Mouse (Mus musculus) 416B (cell line): ENCODE measurements around the gene Plpp4.

Experiments
- DNase-seq: peaks from one replicate; pipeline ENCODE4 v3.0.0; 2011; ENCODE audit warnings: low read depth

The Plpp4 gene

GRCm38 (mm10) chr7:129301622-129302021, 44.8 kb downstream of the Plpp4 start:
- DNase-seq = no peak

GRCm38 (mm10) chr7:129303356-129303755, 46.5 kb downstream of the Plpp4 start:
- no peak for DNase-seq

DNA sequence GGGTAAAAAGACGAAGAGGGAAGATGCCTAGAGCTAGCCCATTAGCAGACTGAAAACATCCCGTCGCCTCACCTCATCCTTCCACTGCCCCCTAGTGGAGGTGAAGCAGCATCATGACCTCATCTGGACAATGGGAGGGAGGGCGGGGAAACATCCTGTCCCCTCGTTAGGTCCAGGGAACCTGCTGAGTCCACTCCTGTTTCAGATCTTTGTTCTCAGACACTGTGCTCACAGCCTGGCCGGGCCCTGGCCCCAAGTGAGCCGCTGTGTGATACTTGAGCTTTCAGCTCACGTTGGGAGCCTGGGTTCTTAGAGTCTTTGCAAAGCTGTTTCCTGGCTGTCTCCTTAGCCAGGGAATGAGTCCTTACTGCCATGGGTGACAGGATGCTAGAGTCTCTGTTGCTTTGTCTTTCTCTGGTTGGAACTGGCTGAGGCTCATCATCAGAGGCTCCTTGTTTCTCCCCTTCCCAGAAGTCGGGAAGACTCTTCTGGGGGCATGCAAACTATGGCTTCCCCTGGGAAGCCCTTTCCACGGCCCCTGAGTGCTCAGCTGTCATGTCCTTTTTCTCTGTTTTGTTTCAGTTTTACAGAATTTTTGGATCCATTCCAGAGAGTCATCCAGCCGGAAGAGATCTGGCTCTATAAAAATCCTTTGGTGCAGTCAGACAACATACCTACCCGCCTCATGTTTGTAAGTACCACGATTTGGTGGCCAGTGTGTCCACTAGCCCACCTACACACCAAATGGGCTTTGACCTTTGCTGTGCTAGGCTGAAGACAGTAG, 50.4 kb downstream of the Plpp4 start:
- peak; percentile 7 for DNase-seq

GRCm38 (mm10) chr7:129308661-129309060, 51.8 kb downstream of the Plpp4 start:
- no peak for DNase-seq

DNA sequence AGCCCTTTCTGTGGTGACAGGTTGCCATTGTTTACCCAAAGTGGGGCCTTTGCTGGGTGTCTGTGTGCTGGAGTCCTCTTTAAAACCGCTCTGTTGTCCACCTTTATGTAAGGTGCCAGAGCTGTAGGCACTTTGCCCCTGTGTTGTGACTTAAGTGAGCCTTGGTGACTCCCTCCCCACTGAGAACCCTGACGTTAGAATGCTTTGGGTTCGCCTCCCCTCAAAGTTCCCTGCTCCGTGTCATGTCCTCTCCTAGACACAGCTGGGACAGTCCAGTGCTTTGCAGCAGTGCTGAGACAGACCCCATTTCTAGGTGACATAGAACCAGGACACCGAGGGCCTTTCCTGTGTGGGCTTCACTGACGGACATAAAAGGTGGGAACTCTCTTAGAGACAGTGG, 55.7 kb downstream of the Plpp4 start:
- DNase-seq = no peak

DNA sequence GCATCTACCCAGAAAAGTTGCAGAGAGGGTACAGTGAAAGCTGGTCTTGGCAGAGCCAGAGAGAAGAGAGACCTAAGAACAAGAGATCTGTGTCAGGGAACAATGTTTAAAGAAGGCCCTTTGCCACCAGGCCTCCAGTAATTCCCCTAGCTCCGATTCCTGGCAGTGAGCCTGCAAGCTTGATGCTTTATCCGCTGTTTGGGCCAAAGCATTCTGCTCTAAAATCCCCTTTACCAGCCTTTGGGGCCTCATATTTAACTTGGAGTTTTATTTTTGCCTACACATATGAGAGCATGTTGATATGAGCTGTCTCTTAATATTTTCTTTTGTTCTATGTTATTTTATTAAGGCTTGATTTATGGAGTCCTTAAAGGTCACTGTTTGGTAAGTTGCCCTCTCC, 57.1 kb downstream of the Plpp4 start:
- DNase-seq = no peak

DNA sequence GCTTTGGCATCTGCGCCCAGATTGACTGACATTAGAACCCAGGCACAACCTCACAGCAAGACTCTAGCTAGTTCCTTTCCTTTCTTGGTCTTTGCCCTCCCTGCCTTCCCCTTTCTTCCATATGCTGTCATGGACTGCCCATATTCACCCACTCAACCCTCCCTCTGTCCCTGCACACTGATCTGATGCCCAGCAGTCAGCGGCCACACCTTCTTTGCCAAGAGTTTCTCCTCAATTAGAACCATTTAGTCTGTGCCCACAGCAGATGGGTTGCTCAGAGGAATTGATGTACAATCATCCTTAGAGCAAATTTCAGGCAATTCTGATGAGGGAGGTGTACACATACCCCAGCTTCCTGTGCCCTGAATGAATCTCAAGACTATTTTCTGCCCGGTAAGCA, 83.3 kb downstream of the Plpp4 start:
- DNase-seq = no peak

GRCm38 (mm10) chr7:129355561-129355960, 98.7 kb downstream of the Plpp4 start:
- DNase-seq = no peak

- DNase-seq = no peak
Observed at GRCm38 (mm10) chr7:129375306-129375705, 118.5 kb downstream of the Plpp4 start.

DNA sequence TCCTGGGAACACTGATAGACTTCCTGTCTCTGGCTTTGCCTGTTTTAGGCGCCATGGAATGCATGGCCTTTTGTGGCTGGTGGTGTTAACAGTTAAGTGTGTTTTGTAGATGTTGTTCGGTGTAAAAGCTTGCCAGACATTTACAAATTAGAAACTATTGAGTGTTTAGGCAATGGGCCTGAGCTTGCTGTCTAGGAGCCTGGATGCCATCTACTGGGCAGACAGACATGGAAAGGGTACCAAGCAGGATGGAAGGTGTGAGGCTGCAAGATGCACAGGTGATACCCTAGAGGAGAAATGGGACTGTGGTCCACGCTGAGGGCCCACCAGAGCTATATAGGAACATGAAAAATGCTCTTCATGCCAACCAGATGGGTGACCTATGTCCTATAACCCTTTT, 128.3 kb downstream of the Plpp4 start:
- DNase-seq = no peak

GRCm38 (mm10) chr7:129392835-129393489, 136.1 kb downstream of the Plpp4 start:
- no peak for DNase-seq

DNA sequence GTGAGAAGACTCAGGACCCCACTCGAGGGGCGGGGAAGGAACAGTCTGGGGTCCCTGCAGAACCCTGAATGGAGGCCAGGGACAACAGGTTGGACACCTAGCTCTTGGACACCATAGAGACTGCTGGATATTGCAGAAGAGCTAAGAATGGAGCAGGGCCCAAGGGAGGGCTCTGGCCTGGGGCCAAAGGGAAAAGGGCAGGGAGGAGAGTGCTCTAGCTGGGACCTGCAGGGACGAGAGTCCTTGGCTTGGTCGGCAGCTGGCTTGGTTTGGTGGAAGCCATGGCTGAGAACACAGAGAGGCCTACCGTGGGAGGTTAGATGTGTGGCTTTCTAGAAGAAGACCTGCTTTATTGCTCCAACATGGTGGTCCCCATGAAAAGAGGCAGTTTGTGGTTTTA, 139.7 kb downstream of the Plpp4 start:
- DNase-seq = no peak

DNA sequence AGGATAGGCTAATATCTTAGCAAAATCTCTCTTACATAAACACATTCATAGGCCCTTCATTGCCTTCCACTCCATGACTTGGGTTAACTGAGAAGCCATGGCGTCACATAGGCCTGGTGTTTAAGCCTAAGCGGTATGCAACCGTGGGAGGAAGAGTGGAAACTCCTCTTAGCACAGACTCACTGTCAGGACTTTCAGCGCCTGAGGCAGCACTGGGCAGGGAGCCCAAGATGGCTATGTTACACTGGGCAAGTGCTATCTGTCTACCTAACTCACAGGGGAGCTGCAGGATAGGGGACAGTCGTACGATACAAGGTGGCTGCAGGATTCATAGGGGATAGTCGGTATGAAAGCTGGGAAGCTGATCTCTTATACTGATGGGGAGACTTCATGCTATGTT, 142.2 kb downstream of the Plpp4 start:
- DNase-seq = no peak

DNA sequence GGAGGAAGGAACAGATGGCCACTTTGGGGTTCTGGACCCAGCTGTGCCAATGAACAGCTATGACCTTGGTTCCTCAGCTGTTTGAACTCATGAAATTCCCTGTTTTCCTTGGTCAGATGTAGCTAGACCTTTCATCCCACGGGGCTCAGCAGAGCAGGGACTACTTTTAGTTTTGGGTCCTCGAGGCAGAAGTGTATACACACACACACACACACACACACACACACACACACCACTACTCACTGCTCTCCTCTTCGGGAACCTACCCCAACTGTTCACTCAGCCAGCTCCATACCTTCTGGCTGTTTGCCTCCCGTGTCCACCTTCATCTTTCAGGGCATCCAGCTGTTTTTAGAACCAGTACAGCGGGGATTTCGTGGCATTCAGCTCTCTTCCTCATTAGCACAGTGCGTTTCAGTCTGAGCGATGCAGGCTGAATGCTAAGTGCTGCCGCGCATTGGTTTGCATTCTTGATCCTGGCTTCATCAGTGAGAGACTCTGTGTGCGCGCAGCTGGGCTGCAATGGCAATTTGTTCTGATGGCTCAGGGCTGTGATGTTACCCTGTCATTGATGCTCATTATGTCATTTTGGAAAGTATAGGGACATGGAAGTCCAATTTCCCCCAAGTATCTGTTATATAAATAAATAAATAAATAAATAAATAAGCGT, 146.0 kb downstream of the Plpp4 start:
- DNase-seq = no peak

DNA sequence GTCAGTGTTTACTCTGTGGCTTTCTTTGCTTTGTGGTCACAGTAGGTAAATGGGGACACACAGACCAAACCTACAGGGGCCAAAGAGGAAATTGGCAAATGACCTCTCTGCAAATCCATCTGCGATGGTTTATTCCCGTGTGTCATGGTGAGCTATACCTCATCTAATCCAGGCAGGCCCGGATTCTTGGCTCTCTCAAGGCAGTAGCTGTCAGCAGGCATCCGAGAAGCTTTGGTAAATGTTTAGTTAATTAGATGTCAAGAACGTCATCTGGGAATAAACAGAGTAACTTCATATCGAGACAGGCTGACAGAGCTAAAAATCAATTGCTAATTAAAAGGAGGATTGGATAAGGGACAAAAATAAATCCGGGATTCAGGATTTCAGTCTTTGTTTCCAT, 149.2 kb downstream of the Plpp4 start:
- DNase-seq = no peak

- no peak for DNase-seq
Observed at GRCm38 (mm10) chr7:129412695-129413094, 155.9 kb downstream of the Plpp4 start.

GRCm38 (mm10) chr7:129415179-129415578, 158.3 kb downstream of the Plpp4 start:
- DNase-seq = no peak

- no peak for DNase-seq
Observed at GRCm38 (mm10) chr7:129421181-129421580, 164.3 kb downstream of the Plpp4 start.

DNA sequence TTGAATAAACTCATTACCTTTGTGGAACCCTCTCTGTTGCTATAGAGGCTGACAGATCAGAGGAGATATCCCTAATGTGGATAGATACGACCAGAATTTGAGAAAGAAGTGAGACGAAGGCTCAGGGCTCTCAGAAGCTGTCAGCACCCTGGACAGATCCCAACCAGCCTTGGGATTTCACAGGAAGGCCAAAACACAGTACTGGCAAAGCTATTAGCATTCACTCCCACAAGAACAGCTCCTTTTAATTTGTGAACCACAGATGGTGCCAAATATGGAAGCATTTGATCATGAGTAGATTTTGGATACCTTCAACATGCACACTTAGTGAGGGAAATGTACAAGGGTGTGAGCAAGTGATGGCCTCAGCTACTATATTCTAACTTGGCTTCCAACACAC, 168.7 kb downstream of the Plpp4 start:
- DNase-seq = no peak

GRCm38 (mm10) chr7:129428794-129429193, 172.0 kb downstream of the Plpp4 start:
- no peak for DNase-seq

- DNase-seq = no peak
Observed at GRCm38 (mm10) chr7:129429903-129430302, 173.1 kb downstream of the Plpp4 start.
